Mouse (Mus musculus) bone marrow, adult 2 months (tissue): ENCODE measurements around the gene Gm20604. TPM values are rescaled to one million over a fixed set of nuclear protein-coding genes. Genes with fewer than 3 reads are reported as not detected.
A peak's percentile ranks its signal among the peaks of the same experiment; 100 is the strongest.

ENCODE experiments used
- H3K27ac ChIP-seq: fragments of 200-500 bp; 2 replicates; pipeline ENCODE4 v1.5.1; 2012; ENCODE audit warnings: low read depth, mild to moderate bottlenecking, control low read depth, inconsistent platforms, low read length; ENCODE audit not compliant: control insufficient read depth, poor library complexity, insufficient read depth
- H3K4me1 ChIP-seq: fragments of 200-500 bp; 2 replicates; pipeline ENCODE4 v1.6.1; 2011; ENCODE audit warnings: low read length; ENCODE audit not compliant: control insufficient read depth, insufficient read depth
- H3K4me3 ChIP-seq: fragments of 200-500 bp; replicated peaks from 2 replicates; pipeline ENCODE3; 2011; ENCODE audit warnings: mild to moderate bottlenecking, low read depth, low read length, control low read depth; ENCODE audit not compliant: control insufficient read depth
- CTCF ChIP-seq: fragments of 200-500 bp; IDR thresholded peaks from 2 replicates; pipeline ENCODE4 v1.5.1; 2011; ENCODE audit warnings: low read length, control low read depth; ENCODE audit not compliant: control insufficient read depth, insufficient read depth
- POLR2A ChIP-seq: fragments of 200-500 bp; IDR thresholded peaks from 2 replicates; pipeline ENCODE4 v1.6.1; 2011; ENCODE audit warnings: low read depth, mild to moderate bottlenecking, control low read depth, low read length, borderline replicate concordance; ENCODE audit not compliant: control insufficient read depth
- WGBS: fragments of 180-500 bp; shearing (Covaris S2); methylation state at CpG from one replicate; pipeline ENCODE4 v1.1.7; 2018; 5-methylcytosine and 5-hydroxymethylcytosine counted together
- polyA plus RNA-seq: library from polyadenylated mRNA; stranded (reverse); fragments of >200 nt; gene quantifications from 2 replicates; pipeline ENCODE4 v1.2.4, GENCODE M21; 2011; ENCODE audit warnings: low replicate concordance; ENCODE audit not compliant: missing spikeins, insufficient read depth, insufficient read length

Gm20604 gene
- polyA plus RNA-seq, 1 experiment, result 7.3 TPM

- TF ChIP-seq CTCF, result peak; percentile 36; the same call in 1 of the 2 replicates
- no peak for TF ChIP-seq POLR2A
- Histone ChIP-seq H3K4me1 (no peaks in the 10 kb centered on the region; the same call in 1 of the 2 replicates), H3K27ac (no peak overlapping the region), H3K4me3 (no peak overlapping the region)
- 67% methylated on average over 11 of the region's 11 CpGs for WGBS
These were observed 50.3 kb downstream of the Gm20604 start for GRCm38 (mm10) chr12:102708220-102708619.

GRCm38 (mm10) chr12:102706833-102707463 lies 51.5 kb downstream of the Gm20604 start:
- 85% methylated on average over 10 of the region's 10 CpGs for WGBS
- H3K27ac ChIP-seq, result no peak overlapping the region
- H3K4me1 ChIP-seq, result peaks cover 2% of the 10 kb centered on the region; the same call in 1 of the 2 replicates
- no peak overlapping the region for H3K4me3 ChIP-seq
- TF ChIP-seq CTCF, result no peak
- no peak for TF ChIP-seq POLR2A

DNA sequence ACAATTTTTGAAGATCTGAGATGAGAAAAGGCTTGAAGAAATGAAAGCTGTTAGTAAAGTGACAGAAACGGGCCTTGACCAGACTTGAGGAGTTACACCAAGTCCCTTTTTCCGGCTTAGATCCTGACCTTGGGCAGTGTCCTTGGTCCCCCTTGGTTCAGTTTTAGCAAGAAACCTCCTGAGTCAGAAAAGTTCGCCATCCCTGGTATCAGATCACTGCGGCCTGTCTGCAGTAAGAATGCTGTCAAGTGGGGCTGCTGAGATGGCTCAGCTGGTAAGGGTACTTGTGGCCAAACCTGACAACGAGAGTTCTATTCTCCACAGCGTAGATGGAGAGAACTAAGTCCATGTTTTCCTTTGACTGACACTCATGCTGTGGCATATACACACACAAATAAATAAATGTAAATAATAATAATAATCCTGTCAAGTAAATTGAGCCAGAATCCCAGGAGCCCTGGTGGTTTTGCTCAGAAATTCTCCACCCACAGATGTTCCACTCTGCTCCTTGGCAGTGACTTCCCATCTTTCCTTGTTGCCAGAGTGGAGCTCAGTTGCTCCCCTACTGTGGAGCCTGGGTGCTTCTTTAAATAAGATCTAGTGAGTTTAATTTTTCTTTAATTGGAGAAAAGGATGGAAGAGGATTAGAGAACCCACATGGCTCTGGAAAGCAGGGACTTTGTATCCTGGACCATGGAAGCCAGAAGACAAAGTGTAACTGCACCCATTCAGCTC lies 52.4 kb downstream of the Gm20604 start:
- H3K4me3 ChIP-seq, result no peak overlapping the region
- no peak overlapping the region for H3K27ac ChIP-seq
- TF ChIP-seq POLR2A (no peak), CTCF (no peak)
- WGBS, result 67% methylated on average over 6 of the region's 6 CpGs
- peaks cover 2% of the 10 kb centered on the region; the same call in 1 of the 2 replicates for H3K4me1 ChIP-seq

DNA sequence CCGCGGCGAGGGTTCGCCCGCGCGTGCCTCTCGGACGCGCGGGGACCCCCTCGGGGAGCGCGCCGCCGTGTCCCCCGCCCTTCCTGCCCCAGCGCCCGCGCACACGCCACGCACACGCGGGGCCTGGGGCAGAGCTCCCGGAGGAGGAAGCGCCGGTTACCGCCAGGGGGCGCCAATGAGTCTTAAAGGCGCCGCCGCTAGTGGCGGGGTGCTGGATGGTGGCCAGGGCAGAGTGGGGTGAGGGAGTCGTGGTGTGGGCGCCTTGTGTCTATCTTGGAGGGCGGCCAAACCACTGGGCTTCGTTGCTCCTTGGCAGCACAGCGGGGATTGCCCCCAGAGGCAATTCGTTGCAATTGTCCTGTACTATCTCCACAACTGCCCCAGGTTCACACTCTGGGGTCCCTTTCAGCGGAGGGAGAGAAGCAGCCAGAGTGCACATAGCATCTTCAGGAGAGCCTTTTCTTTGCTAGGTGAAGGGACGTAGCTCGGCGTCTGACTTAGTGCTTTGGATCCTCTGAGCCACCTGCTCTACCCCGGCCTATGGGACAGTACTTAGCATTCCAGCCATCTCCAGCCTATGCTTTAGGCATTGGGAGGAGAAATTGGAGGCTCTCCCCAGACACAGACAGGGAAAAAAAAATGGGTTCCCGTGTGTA lies 53.1 kb downstream of the Gm20604 start:
- peak; percentile 64 for TF ChIP-seq CTCF
- TF ChIP-seq POLR2A, result no peak
- H3K27ac ChIP-seq, result peak overlapping the region; percentile 97
- H3K4me1 ChIP-seq, result peaks cover 2% of the 10 kb centered on the region; the same call in 1 of the 2 replicates
- 2% methylated on average over 45 of the region's 45 CpGs for WGBS
- peak overlapping the region; percentile 62 for H3K4me3 ChIP-seq

DNA sequence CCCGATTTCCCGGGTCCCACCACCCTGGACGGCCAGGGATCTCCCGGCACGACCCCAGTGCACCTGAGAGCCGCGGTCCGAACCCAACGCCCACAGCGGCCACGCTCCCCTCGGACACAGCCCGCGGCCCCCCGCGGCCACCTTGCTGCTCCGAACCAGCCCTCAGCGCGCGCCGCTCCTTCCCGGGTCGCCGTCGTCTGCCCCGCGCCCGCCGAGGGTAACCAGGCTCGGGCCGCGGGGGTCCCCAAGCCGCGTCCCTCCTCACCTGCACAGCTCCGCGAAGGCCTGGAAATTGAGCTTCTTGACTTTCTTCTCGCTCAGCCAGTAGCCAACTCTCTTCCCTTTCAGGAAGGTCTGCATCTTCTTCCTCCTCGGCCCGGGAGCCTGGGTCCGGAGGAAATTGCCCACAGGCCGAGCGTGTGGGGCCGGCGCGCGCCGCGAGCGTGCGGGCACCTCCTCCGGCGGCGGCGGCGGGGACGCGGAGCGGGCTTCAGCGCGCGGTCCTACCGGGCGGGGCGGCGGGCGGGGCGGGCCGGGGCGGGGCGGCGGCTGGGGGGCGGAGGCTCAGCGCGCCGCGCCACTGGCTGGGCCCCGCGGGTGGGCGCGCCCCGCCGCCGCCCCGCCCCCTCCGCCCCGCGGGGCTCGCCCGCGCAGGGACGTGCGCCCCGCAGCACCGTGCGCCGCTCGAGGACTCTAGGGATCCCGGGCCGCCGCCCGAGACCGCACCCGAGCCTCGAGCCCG lies 53.8 kb downstream of the Gm20604 start, which contains the start of gene Itpk1:
Itpk1 (minus strand) TSS at position 474 of the 742 bp plus-strand sequence.
- TF ChIP-seq CTCF, result no peak
- 0 out of 2 replicates have a peak, but pooled peaks have one; percentile 13 for TF ChIP-seq POLR2A
- Histone ChIP-seq H3K27ac (peak within 1 kb of the TSS; percentile 97), H3K4me3 (peak within 1 kb of the TSS; percentile 95), H3K4me1 (peaks cover 2% of the 10 kb centered on the region; the same call in 1 of the 2 replicates)
- WGBS, result 4% methylated on average over 103 of the region's 105 CpGs

- WGBS, result 1% methylated on average over 17 of the region's 17 CpGs
- peaks cover 2% of the 10 kb centered on the region; the same call in 1 of the 2 replicates for H3K4me1 ChIP-seq
- peak overlapping the region; percentile 82 for H3K27ac ChIP-seq
- H3K4me3 ChIP-seq, result peak overlapping the region; percentile 95
- no peak for TF ChIP-seq CTCF
- TF ChIP-seq POLR2A, result no peak
These were observed 54.5 kb downstream of the Gm20604 start for GRCm38 (mm10) chr12:102703921-102704408.

GRCm38 (mm10) chr12:102703441-102703840 lies 55.0 kb downstream of the Gm20604 start:
- TF ChIP-seq CTCF (no peak), POLR2A (no peak)
- Histone ChIP-seq H3K4me3 (no peak overlapping the region), H3K4me1 (peaks cover 2% of the 10 kb centered on the region; the same call in 1 of the 2 replicates), H3K27ac (no peak overlapping the region)
- WGBS, result 8% methylated on average over 6 of the region's 6 CpGs

DNA sequence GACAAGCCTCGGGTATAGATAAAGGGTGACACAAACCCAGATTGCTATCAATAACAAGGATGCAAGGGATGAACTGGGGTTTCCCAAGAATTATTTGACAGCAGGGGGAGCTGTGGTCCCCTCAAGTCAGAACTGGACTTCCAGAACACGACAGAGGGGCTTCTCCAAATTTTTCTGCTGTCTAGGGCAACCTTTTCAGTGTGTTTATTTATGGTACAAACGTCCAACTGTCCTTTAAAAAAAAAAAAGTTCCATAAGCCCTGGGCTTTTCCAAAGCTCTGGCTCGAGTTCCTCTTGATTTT lies 55.4 kb downstream of the Gm20604 start:
- 1% methylated on average over 4 of the region's 4 CpGs for WGBS
- Histone ChIP-seq H3K27ac (no peak overlapping the region), H3K4me3 (peak overlapping the region; percentile 47), H3K4me1 (peaks cover 2% of the 10 kb centered on the region; the same call in 1 of the 2 replicates)
- TF ChIP-seq CTCF (no peak), POLR2A (no peak)
